Mouse (Mus musculus) lung, adult 2 months (tissue): ENCODE measurements at regions not wholly inside any gene's neighbourhood (a gene's known extent, or its start where the extent isn't known, plus 50 kb on each side); places are given as distances from the start of the nearest gene placed in this dataset.

Experiments
- CTCF ChIP-seq: fragments of 200-500 bp; IDR thresholded peaks from 2 replicates; pipeline ENCODE4 v1.5.1; 2011; ENCODE audit warnings: mild to moderate bottlenecking, low read length, control low read depth; ENCODE audit not compliant: insufficient read depth
- POLR2A ChIP-seq: fragments of 200-500 bp; IDR thresholded peaks from 2 replicates; pipeline ENCODE4 v1.6.1; 2011; ENCODE audit warnings: low read depth, mild to moderate bottlenecking, control low read depth, low read length, borderline replicate concordance; ENCODE audit errors: extremely low read depth

GRCm38 (mm10) chr10:99327501-99327900, 64.5 kb downstream of the Dusp6 start:
- no peak for TF ChIP-seq CTCF
- no peak for TF ChIP-seq POLR2A
